Mouse (Mus musculus) lung, adult 2 months (tissue): ENCODE measurements around the gene Fat3.

Source experiments
- CTCF ChIP-seq: fragments of 200-500 bp; IDR thresholded peaks from 2 replicates; pipeline ENCODE4 v1.5.1; 2011; ENCODE audit warnings: mild to moderate bottlenecking, low read length, control low read depth; ENCODE audit not compliant: insufficient read depth
- POLR2A ChIP-seq: fragments of 200-500 bp; IDR thresholded peaks from 2 replicates; pipeline ENCODE4 v1.6.1; 2011; ENCODE audit warnings: low read depth, mild to moderate bottlenecking, control low read depth, low read length, borderline replicate concordance; ENCODE audit errors: extremely low read depth

DNA sequence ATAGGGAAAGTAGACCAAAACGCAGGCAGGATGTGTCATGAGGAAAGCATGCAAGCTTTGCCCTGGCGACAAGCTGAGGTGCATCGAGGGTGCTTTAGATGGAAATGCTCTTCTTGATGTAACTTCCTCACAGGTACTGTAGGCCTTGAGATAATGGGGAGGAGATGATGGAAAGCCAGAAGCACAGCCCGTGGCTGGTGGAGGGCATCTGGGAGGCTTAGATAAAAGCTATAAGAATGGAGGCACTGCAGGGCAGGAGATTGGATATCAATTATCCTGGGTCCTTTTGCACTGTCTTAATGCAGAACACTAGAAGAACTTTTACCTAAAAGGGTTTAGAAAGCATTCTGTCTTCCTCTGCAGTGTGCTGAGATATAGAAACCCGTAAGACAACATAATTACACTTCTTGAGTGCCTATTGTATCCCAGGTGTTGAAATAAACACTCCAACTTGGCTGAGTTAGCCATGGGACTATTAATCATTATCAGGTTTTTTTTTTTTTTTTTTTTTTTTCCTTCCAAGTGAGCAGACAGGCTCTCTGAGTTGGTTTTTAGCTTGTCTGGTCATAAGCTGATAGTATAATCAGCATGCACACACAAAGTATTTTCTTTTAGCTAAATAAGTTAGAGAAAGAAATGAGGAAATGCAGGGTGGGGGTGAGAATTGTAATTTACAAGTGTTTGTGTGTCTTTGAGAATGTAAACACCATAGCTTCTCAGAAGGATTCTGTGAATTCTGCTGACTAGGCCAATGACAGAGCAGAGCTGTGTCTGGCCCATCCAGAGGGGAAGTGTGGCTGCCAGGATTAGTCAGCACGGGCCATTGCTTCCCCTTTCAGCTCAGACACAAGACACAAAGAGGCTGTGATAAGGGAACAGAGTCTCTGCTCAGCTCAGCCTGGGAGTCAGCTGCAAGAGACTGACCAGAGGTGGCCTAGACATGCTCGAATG is 286.1 kb downstream of the Fat3 start:
- no peak for TF ChIP-seq POLR2A
- no peak for TF ChIP-seq CTCF
